Mouse (Mus musculus) lung, postnatal 0 days (tissue): Measurements from ENCODE around the gene Msi1.

Source experiments
- CTCF ChIP-seq: IDR thresholded peaks from 2 replicates; pipeline ENCODE4 v1.5.1; 2016; ENCODE audit warnings: antibody characterized with exemption, mild to moderate bottlenecking
- EP300 ChIP-seq: IDR thresholded peaks from 2 replicates; pipeline ENCODE4 v1.6.1; 2016; ENCODE audit warnings: antibody characterized with exemption, mild to moderate bottlenecking, control low read depth

- no peak for TF ChIP-seq CTCF
- TF ChIP-seq EP300: no peak
These were observed 69.2 kb downstream of the Msi1 start for GRCm38 (mm10) chr5:115498307-115499240.
